Mouse (Mus musculus) retina, adult 2 months (tissue): ENCODE results near the gene Fam19a5.
A peak's percentile ranks its signal among the peaks of the same experiment; 100 is the strongest.

Source experiments
- DNase-seq: peaks from one replicate; pipeline ENCODE4 v3.0.0-alpha.2; 2012; ENCODE audit warnings: low read depth, low spot score

Fam19a5 gene

GRCm38 (mm10) chr15:87666041-87666750 lies 122.1 kb downstream of the Fam19a5 start:
- no peak for DNase-seq

- no peak for DNase-seq
Observed at GRCm38 (mm10) chr15:87667416-87667815, 123.3 kb downstream of the Fam19a5 start.

- no peak for DNase-seq
Observed at GRCm38 (mm10) chr15:87668112-87668511, 124.0 kb downstream of the Fam19a5 start.

- DNase-seq, result no peak
Observed at GRCm38 (mm10) chr15:87671929-87672328, 127.8 kb downstream of the Fam19a5 start.

- no peak for DNase-seq
Observed at GRCm38 (mm10) chr15:87678711-87679110, 134.6 kb downstream of the Fam19a5 start.

GRCm38 (mm10) chr15:87682410-87682809 lies 138.3 kb downstream of the Fam19a5 start:
- no peak for DNase-seq

GRCm38 (mm10) chr15:87686415-87687040 lies 142.4 kb downstream of the Fam19a5 start:
- no peak for DNase-seq

- DNase-seq, result no peak
Observed at GRCm38 (mm10) chr15:87691271-87691955, 147.3 kb downstream of the Fam19a5 start.

GRCm38 (mm10) chr15:87691958-87692357 lies 147.9 kb downstream of the Fam19a5 start:
- no peak for DNase-seq

- DNase-seq, result no peak
Observed at GRCm38 (mm10) chr15:87692394-87692793, 148.3 kb downstream of the Fam19a5 start.

- DNase-seq, result no peak
Observed at GRCm38 (mm10) chr15:87692865-87693513, 148.9 kb downstream of the Fam19a5 start.

- DNase-seq, result no peak
Observed at GRCm38 (mm10) chr15:87697433-87697996, 153.4 kb downstream of the Fam19a5 start.

- DNase-seq, result peak; percentile 9
Observed at GRCm38 (mm10) chr15:87698562-87699320, 154.6 kb downstream of the Fam19a5 start.

GRCm38 (mm10) chr15:87702821-87703220 lies 158.7 kb downstream of the Fam19a5 start:
- no peak for DNase-seq

- DNase-seq, result no peak
Observed at GRCm38 (mm10) chr15:87703334-87703733, 159.2 kb downstream of the Fam19a5 start.

- DNase-seq, result no peak
Observed at GRCm38 (mm10) chr15:87711790-87712189, 167.7 kb downstream of the Fam19a5 start.

GRCm38 (mm10) chr15:87712221-87712620 lies 168.1 kb downstream of the Fam19a5 start:
- DNase-seq, result no peak

- DNase-seq, result no peak
Observed at GRCm38 (mm10) chr15:87715037-87715676, 171.1 kb downstream of the Fam19a5 start.

- no peak for DNase-seq
Observed at GRCm38 (mm10) chr15:87717056-87717455, 173.0 kb downstream of the Fam19a5 start.

- no peak for DNase-seq
Observed at GRCm38 (mm10) chr15:87723455-87723986, 179.4 kb downstream of the Fam19a5 start.
